In genomic region chr1:156710472-156711098, GRCm38 (mm10) we compare ENCODE assay signal across 12 mouse cellular contexts. TPM values are rescaled to one million over a fixed set of nuclear protein-coding genes. Genes with fewer than 3 reads are reported as not detected.
A peak's percentile ranks its signal among the peaks of the same experiment; 100 is the strongest.
DNase-seq lines count a peak whose midpoint lies in the region; ATAC-seq and TF ChIP-seq lines count a peak whose summit lies in the region.
"Had no signal": no experiment of that assay in that cellular context is flagged by ENCODE, and none has a peak within 500 bp of the region (broad histone marks: within the 10 kb centered on the region; RNA-seq: fewer than 3 reads in every experiment).

No protein-coding gene starts in this region.

- no peaks in the 10 kb centered on the region for H3K9me3 ChIP-seq in heart, postnatal 0 days (replicated peaks; ENCODE audit: control insufficient read depth, low read length)
- H3K9me3 ChIP-seq in limb, embryonic 14.5 days (ENCODE audit: control insufficient read depth, low read length) = no peaks in the 10 kb centered on the region

- no peak for TF ChIP-seq EP300 in heart, postnatal 0 days (IDR thresholded peaks at IDR 0.05; ENCODE audit: low read depth)

- WGBS in heart, postnatal 0 days = 34% methylated on average over 10 of the region's 10 CpGs
- 29% methylated on average over 10 of the region's 10 CpGs for WGBS in limb, embryonic 14.5 days

- no peaks in the 10 kb centered on the region for H3K27me3 ChIP-seq in heart, postnatal 0 days (ENCODE audit: control insufficient read depth, insufficient read depth, low read length)
- no peaks in the 10 kb centered on the region for H3K27me3 ChIP-seq in limb, embryonic 14.5 days (ENCODE audit: control insufficient read depth, insufficient read depth, low read length)

- peaks cover 7% of the 10 kb centered on the region for H3K4me1 ChIP-seq in heart, postnatal 0 days (ENCODE audit: control insufficient read depth, insufficient read depth)
- peaks cover 18% of the 10 kb centered on the region; the same call in 1 of the 2 replicates for H3K4me1 ChIP-seq in limb, embryonic 14.5 days (ENCODE audit: control insufficient read depth, insufficient read depth, low read length)

- H3K4me3 ChIP-seq in heart, postnatal 0 days (ENCODE audit: low read depth, low read length) = no peak overlapping the region
- H3K4me3 ChIP-seq in limb, embryonic 14.5 days (replicated peaks; ENCODE audit: low read length) = no peak overlapping the region
- H3K4me3 ChIP-seq: layer of hippocampus, adult 2 months had no signal

- no peak for TF ChIP-seq POLR2A in limb, embryonic 14.5 days (IDR thresholded peaks at IDR 0.05; ENCODE audit: borderline replicate concordance, extremely low read depth, insufficient read depth, insufficient read length)

- intact Hi-C loops in heart, postnatal 36 days (cut with DNase I) = no loop called here

- TF ChIP-seq CTCF in heart, postnatal 0 days (IDR thresholded peaks at IDR 0.05; ENCODE audit: low read depth) = no peak

- H3K4me2 ChIP-seq in heart, postnatal 0 days (ENCODE audit: low read depth, low read length) = peak overlapping the region; percentile 39
- H3K4me2 ChIP-seq in limb, embryonic 14.5 days (replicated peaks; ENCODE audit: low read depth, low read length, severe bottlenecking) = no peak overlapping the region

- H3K36me3 ChIP-seq in heart, postnatal 0 days (replicated peaks; ENCODE audit: control insufficient read depth, insufficient read depth, low read length) = peaks cover 3% of the 10 kb centered on the region
- H3K36me3 ChIP-seq in limb, embryonic 14.5 days (ENCODE audit: control insufficient read depth, insufficient read depth, low read length) = peaks cover 10% of the 10 kb centered on the region

- no peak overlapping the region for H3K9ac ChIP-seq in heart, postnatal 0 days (replicated peaks; ENCODE audit: low read depth, low read length)
- H3K9ac ChIP-seq in limb, embryonic 14.5 days (ENCODE audit: low read depth, low read length, severe bottlenecking) = no peak overlapping the region

- peak; percentile 71 for ATAC-seq in heart, postnatal 0 days (ENCODE audit: insufficient read depth, low read depth)
- ATAC-seq in limb, embryonic 14.5 days (ENCODE audit: low FRiP score, low read depth) = peak; percentile 53; the same call in 1 of the 2 replicates
- no peak for ATAC-seq in erythroblast, adult 5-6 weeks (replicated peaks; ENCODE audit: low FRiP score, poor library complexity, severe bottlenecking)

- peak overlapping the region; percentile 56; the same call in 1 of the 2 replicates for H3K27ac ChIP-seq in heart, postnatal 0 days (ENCODE audit: low read depth)
- H3K27ac ChIP-seq in limb, embryonic 14.5 days (replicated peaks; ENCODE audit: low read depth, low read length) = peak overlapping the region; percentile 45
- H3K27ac ChIP-seq: layer of hippocampus, adult 2 months; macrophage had no signal

- peak; percentile 35 for DNase-seq in heart, postnatal 0 days (ENCODE audit: low spot score)
- no peak for DNase-seq in heart, postnatal 36 days
- peak; percentile 79 for DNase-seq in 416B (ENCODE audit: low read depth)
- peak; percentile 13 to 25 for DNase-seq in CD8-positive naive resting alpha-beta T cell, adult 2 months (ENCODE audit: low read depth in 2 of 2, low spot score in 2 of 2)
- DNase-seq in limb, embryonic 14.5 days (ENCODE audit: low spot score) = no peak
- DNase-seq in layer of hippocampus, postnatal 10 days (ENCODE audit: low spot score in 2 of 2) = no peak
- no peak for DNase-seq in layer of hippocampus, postnatal 14 days (ENCODE audit: low spot score in 2 of 2)
- DNase-seq: gastrocnemius, postnatal 14 days; right cerebral cortex, adult 18-20 months had no signal

RNA-seq across cellular contexts. Expression of gene Fam20b, which starts 8.3 kb away (rescaled TPM):
- total RNA-seq in heart, postnatal 0 days (2014; rRNA removed; ENCODE audit: low replicate concordance) = 42.9 and 46.7 TPM in 2 replicates
- polyA plus RNA-seq in heart, postnatal 0 days (2015; fragmentation: Nextera tagmentation; extraction: Ambion mirVana) = 17.8 and 20.9 TPM in 2 replicates
- total RNA-seq in heart, postnatal 36 days (2021) = 10 to 100 TPM; 55.4 to 56.6 TPM
- 35.0 and 35.8 TPM in 2 replicates for polyA plus RNA-seq in limb, embryonic 14.5 days (2012; rRNA removed)
- polyA plus RNA-seq in limb, embryonic 14.5 days (2014; fragmentation: Nextera tagmentation; extraction: Ambion mirVana) = 29.7 and 33.5 TPM in 2 replicates
- 6.5 and 10.6 TPM in 2 replicates for total RNA-seq in erythroblast, adult 5-6 weeks (2015; ENCODE audit: low replicate concordance)
- total RNA-seq in erythroblast, adult 5-6 weeks (2017; ENCODE audit: low replicate concordance) = 15.5 and 19.9 TPM in 2 replicates
- 10 to 100 TPM; 65.2 to 67.2 TPM for total RNA-seq in layer of hippocampus, postnatal 10 days (2021)
- total RNA-seq in layer of hippocampus, postnatal 14 days (2021) = 10 to 100 TPM; 65.4 to 67.0 TPM

RNA-seq across cellular contexts. Expression of gene Tor3a, which starts 36.4 kb away (rescaled TPM):
- total RNA-seq in heart, postnatal 0 days (2014; rRNA removed; ENCODE audit: low replicate concordance) = 6.5 and 59.8 TPM in 2 replicates
- 7.1 and 7.6 TPM in 2 replicates for polyA plus RNA-seq in heart, postnatal 0 days (2015; fragmentation: Nextera tagmentation; extraction: Ambion mirVana)
- 10 to 100 TPM; 10.8 to 14.2 TPM for total RNA-seq in heart, postnatal 36 days (2021)
- polyA plus RNA-seq in limb, embryonic 14.5 days (2012; rRNA removed) = 7.6 and 7.7 TPM in 2 replicates
- polyA plus RNA-seq in limb, embryonic 14.5 days (2014; fragmentation: Nextera tagmentation; extraction: Ambion mirVana) = 10.1 and 14.7 TPM in 2 replicates
- total RNA-seq in erythroblast, adult 5-6 weeks (2015; ENCODE audit: low replicate concordance) = 4.4 and 4.8 TPM in 2 replicates
- 4.9 and 8.3 TPM in 2 replicates for total RNA-seq in erythroblast, adult 5-6 weeks (2017; ENCODE audit: low replicate concordance)
- total RNA-seq in layer of hippocampus, postnatal 10 days (2021) = 1 to 10 TPM; 5.0 to 8.5 TPM
- 1 to 10 TPM; 5.3 to 7.4 TPM for total RNA-seq in layer of hippocampus, postnatal 14 days (2021)

Comparison
In these comparisons a context has a peak if more than half of its experiments do, and no peak if none do; other contexts are left out.
1. DNase-seq: peak in heart, postnatal 0 days (single experiment), 416B (single experiment) and CD8-positive naive resting alpha-beta T cell, adult 2 months (2 of 2); none in heart, postnatal 36 days (0 of 2), limb, embryonic 14.5 days (single experiment), layer of hippocampus, postnatal 10 days (0 of 2) and layer of hippocampus, postnatal 14 days (0 of 2).